Mouse (Mus musculus) cerebellum, adult 8-10 months (tissue): ENCODE measurements around the gene Ackr2.

Source experiments
- DNase-seq: peaks from one replicate; pipeline ENCODE4 v3.0.0; 2022

The Ackr2 gene

GRCm38 (mm10) chr9:121898245-121898644 is at the start of gene Ackr2:
Gene Ackr2, plus strand, starts transcription at chr9:121898355.
- DNase-seq: no peak

GRCm38 (mm10) chr9:121854246-121854645 is 43.9 kb upstream of the Ackr2 start:
- DNase-seq: no peak

- DNase-seq: no peak
Measured at GRCm38 (mm10) chr9:121856649-121857416, 41.3 kb upstream of the Ackr2 start.

GRCm38 (mm10) chr9:121857474-121858152 is 40.5 kb upstream of the Ackr2 start:
- DNase-seq: peak; percentile 96

- DNase-seq: no peak
Measured at GRCm38 (mm10) chr9:121858153-121858488, 40.0 kb upstream of the Ackr2 start, which contains the start of gene Higd1a. Gene Higd1a, minus strand, starts transcription at chr9:121858362.

- no peak for DNase-seq
Measured at GRCm38 (mm10) chr9:121859345-121859744, 38.8 kb upstream of the Ackr2 start.

GRCm38 (mm10) chr9:121860921-121861320 is 37.2 kb upstream of the Ackr2 start:
- no peak for DNase-seq

- no peak for DNase-seq
Measured at GRCm38 (mm10) chr9:121864837-121865236, 33.3 kb upstream of the Ackr2 start.

GRCm38 (mm10) chr9:121865425-121866008 is 32.6 kb upstream of the Ackr2 start:
- DNase-seq: no peak

- DNase-seq: no peak
Measured at GRCm38 (mm10) chr9:121867632-121868031, 30.5 kb upstream of the Ackr2 start.

GRCm38 (mm10) chr9:121868236-121868635 is 29.9 kb upstream of the Ackr2 start:
- DNase-seq: no peak

- no peak for DNase-seq
Measured at GRCm38 (mm10) chr9:121869432-121869831, 28.7 kb upstream of the Ackr2 start.

GRCm38 (mm10) chr9:121869973-121870515 is 28.1 kb upstream of the Ackr2 start:
- DNase-seq: no peak

GRCm38 (mm10) chr9:121872062-121872683 is 26.0 kb upstream of the Ackr2 start:
- no peak for DNase-seq

GRCm38 (mm10) chr9:121873578-121873977 is 24.6 kb upstream of the Ackr2 start:
- no peak for DNase-seq

GRCm38 (mm10) chr9:121877052-121877740 is 21.0 kb upstream of the Ackr2 start:
- DNase-seq: peak; percentile 75

GRCm38 (mm10) chr9:121880840-121881239 is 17.3 kb upstream of the Ackr2 start:
- peak; percentile 36 for DNase-seq

- DNase-seq: no peak
Measured at GRCm38 (mm10) chr9:121881301-121881700, 16.9 kb upstream of the Ackr2 start.

- no peak for DNase-seq
Measured at GRCm38 (mm10) chr9:121882015-121882457, 16.1 kb upstream of the Ackr2 start.

- no peak for DNase-seq
Measured at GRCm38 (mm10) chr9:121889927-121890440, 8.2 kb upstream of the Ackr2 start.

GRCm38 (mm10) chr9:121890441-121890941 is 7.7 kb upstream of the Ackr2 start:
- no peak for DNase-seq

GRCm38 (mm10) chr9:121891301-121891700 is 6.9 kb upstream of the Ackr2 start:
- no peak for DNase-seq
